In genomic region chr7:142663931-142664421, GRCm38 (mm10) we compare ENCODE assay signal across 7 mouse cellular contexts. TPM values are rescaled to one million over a fixed set of nuclear protein-coding genes. Genes with fewer than 3 reads are reported as not detected.
DNase-seq lines count a peak whose midpoint lies in the region; ATAC-seq and TF ChIP-seq lines count a peak whose summit lies in the region.

No protein-coding gene starts in this region.

- H3K9me3 ChIP-seq in forebrain, embryonic 15.5 days = no peaks in the 10 kb centered on the region
- H3K9me3 ChIP-seq in limb, embryonic 11.5 days (ENCODE audit: control insufficient read depth, low read length) = peaks cover 2% of the 10 kb centered on the region; the same call in 1 of the 2 replicates

- 2% methylated on average over 53 of the region's 53 CpGs for WGBS in lung, adult 2 months
- WGBS in forebrain, embryonic 15.5 days = under 1% methylated on average over 40 of the region's 53 CpGs
- 1% methylated on average over 53 of the region's 53 CpGs for WGBS in limb, embryonic 11.5 days
- 3% methylated on average over 53 of the region's 53 CpGs for WGBS in small intestine, adult 2 months

- no peak overlapping the region for H3K4me3 ChIP-seq in lung, adult 2 months (replicated peaks; ENCODE audit: extremely low read depth, low read depth, low read length)
- peak overlapping the region; percentile 12 for H3K4me3 ChIP-seq in forebrain, embryonic 15.5 days
- H3K4me3 ChIP-seq in limb, embryonic 11.5 days (ENCODE audit: low read depth, low read length) = peak overlapping the region; percentile 73
- peak overlapping the region; percentile 14; the same call in 1 of the 2 replicates for H3K4me3 ChIP-seq in small intestine, adult 2 months (ENCODE audit: low read depth, low read length)

- TF ChIP-seq POLR2A in lung, adult 2 months (IDR thresholded peaks at IDR 0.05; ENCODE audit: borderline replicate concordance, extremely low read depth, low read depth, low read length) = no peak
- TF ChIP-seq POLR2A in small intestine, adult 2 months (IDR thresholded peaks at IDR 0.05; ENCODE audit: low read depth, low read length) = no peak

- no peak for TF ChIP-seq CTCF in lung, adult 2 months (IDR thresholded peaks at IDR 0.05; ENCODE audit: insufficient read depth, low read length)
- no peak for TF ChIP-seq CTCF in small intestine, adult 2 months (IDR thresholded peaks at IDR 0.05; ENCODE audit: extremely low read depth, insufficient read length, insufficient replicate concordance, low read depth, low read length)

- no peak for ATAC-seq in forebrain, embryonic 15.5 days (replicated peaks)
- ATAC-seq in limb, embryonic 11.5 days (ENCODE audit: insufficient number of reproducible peaks, low FRiP score, low TSS enrichment, low read depth) = no peak
- ATAC-seq in inflammation-experienced regulatory T-cells, adult 6 months = no peak

- 0 out of 2 replicates have a peak overlapping the region, but pooled peaks have one; percentile 11 for H3K4me2 ChIP-seq in forebrain, embryonic 15.5 days (replicated peaks)
- peak overlapping the region; percentile 57 for H3K4me2 ChIP-seq in limb, embryonic 11.5 days (ENCODE audit: low read depth, severe bottlenecking)

- H3K4me1 ChIP-seq in lung, adult 2 months (ENCODE audit: control insufficient read depth, insufficient read depth, low read length) = no peaks in the 10 kb centered on the region; the same call in 1 of the 2 replicates
- H3K4me1 ChIP-seq in forebrain, embryonic 15.5 days = peaks cover 30% of the 10 kb centered on the region
- H3K4me1 ChIP-seq in limb, embryonic 11.5 days (ENCODE audit: control insufficient read depth, insufficient read depth, low read length) = peaks cover 10% of the 10 kb centered on the region
- H3K4me1 ChIP-seq in small intestine, adult 2 months (ENCODE audit: control insufficient read depth, insufficient read depth, insufficient read length, low read length) = no peaks in the 10 kb centered on the region; the same call in 1 of the 2 replicates

- no peaks in the 10 kb centered on the region for H3K36me3 ChIP-seq in forebrain, embryonic 15.5 days
- peaks cover 8% of the 10 kb centered on the region; the same call in 1 of the 2 replicates for H3K36me3 ChIP-seq in limb, embryonic 11.5 days (ENCODE audit: control insufficient read depth, insufficient read depth, low read length)
- no peaks in the 10 kb centered on the region for H3K36me3 ChIP-seq in small intestine, adult 2 months (ENCODE audit: control insufficient read depth, insufficient read depth, low read length)

- H3K9ac ChIP-seq in forebrain, embryonic 15.5 days (replicated peaks) = no peak overlapping the region
- peak overlapping the region; percentile 86 for H3K9ac ChIP-seq in limb, embryonic 11.5 days (ENCODE audit: low read length)

- DNase-seq in lung, postnatal 10 days = peak; percentile 11
- no peak for DNase-seq in lung, adult 2 months
- peak; percentile 73 for DNase-seq in limb, embryonic 11.5 days (ENCODE audit: low spot score)
- no peak for DNase-seq in left cerebral cortex, adult 18-20 months (ENCODE audit: low spot score in 2 of 2)

- peaks cover 75% of the 10 kb centered on the region for H3K27me3 ChIP-seq in forebrain, embryonic 15.5 days
- peaks cover 43% of the 10 kb centered on the region for H3K27me3 ChIP-seq in limb, embryonic 11.5 days (ENCODE audit: control insufficient read depth, insufficient read depth, low read length)
- H3K27me3 ChIP-seq in small intestine, adult 2 months (ENCODE audit: control insufficient read depth, insufficient read depth, low read length) = peaks cover 59% of the 10 kb centered on the region

- no peak overlapping the region for H3K27ac ChIP-seq in forebrain, embryonic 15.5 days (replicated peaks)
- peak overlapping the region; percentile 98 for H3K27ac ChIP-seq in limb, embryonic 11.5 days (replicated peaks; ENCODE audit: low read depth, low read length)
- no peak overlapping the region for H3K27ac ChIP-seq in small intestine, adult 2 months (ENCODE audit: insufficient read depth, low read depth, low read length)

RNA-seq across cellular contexts. Expression of gene Igf2, which starts 2.6 kb away (rescaled TPM):
- 16.9 and 25.4 TPM in 2 replicates for polyA plus RNA-seq in lung, adult 2 months (2012; rRNA removed)
- 60.0 and 64.7 TPM in 2 replicates for polyA plus RNA-seq in forebrain, embryonic 15.5 days (2015; fragmentation: Nextera tagmentation; extraction: Ambion mirVana)
- polyA plus RNA-seq in limb, embryonic 11.5 days (2014; fragmentation: Nextera tagmentation; extraction: Ambion mirVana) = 852 and 881 TPM in 2 replicates
- polyA plus RNA-seq in small intestine, adult 2 months (2012; rRNA removed) = 9.0 and 71.0 TPM in 2 replicates
- under 1 TPM in 2 of 3 experiments, not detected in 1; 0.19 to 0.26 TPM for polyA plus RNA-seq in inflammation-experienced regulatory T-cells, adult 6 months (2017; shearing (Covaris generic))
- 100 to 1,000 TPM; 114 to 115 TPM for total RNA-seq in left cerebral cortex, adult 18-20 months (2021)

RNA-seq across cellular contexts. Expression of gene Gm49394, which starts 5.8 kb away (rescaled TPM):
- polyA plus RNA-seq in lung, adult 2 months (2012; rRNA removed) = 0.02 TPM in 1 of 2 replicates, not detected in the other
- polyA plus RNA-seq in forebrain, embryonic 15.5 days (2015; fragmentation: Nextera tagmentation; extraction: Ambion mirVana) = 0.04 and 0.11 TPM in 2 replicates
- polyA plus RNA-seq in limb, embryonic 11.5 days (2014; fragmentation: Nextera tagmentation; extraction: Ambion mirVana) = 0.10 TPM in 1 of 2 replicates, not detected in the other
- polyA plus RNA-seq in small intestine, adult 2 months (2012; rRNA removed) = 0.30 TPM in 1 of 2 replicates, not detected in the other
- polyA plus RNA-seq in inflammation-experienced regulatory T-cells, adult 6 months (2017; shearing (Covaris generic)) = not detected
- under 1 TPM in 1 of 2 experiments, not detected in 1; 0.12 TPM for total RNA-seq in left cerebral cortex, adult 18-20 months (2021)

Comparison
In these comparisons a context has a peak if more than half of its experiments do, and no peak if none do; other contexts are left out.
1. DNase-seq: peak in lung, postnatal 10 days (single experiment) and limb, embryonic 11.5 days (single experiment); none in lung, adult 2 months (single experiment) and left cerebral cortex, adult 18-20 months (0 of 2).